Mouse (Mus musculus): ENCODE data around the gene Gucd1.
"Not testable (repeated sequence)": the region's sequence is repeated elsewhere in the genome, so short reads cannot be mapped to it uniquely, and the experiment has no call there.

Gucd1 gene

DNA sequence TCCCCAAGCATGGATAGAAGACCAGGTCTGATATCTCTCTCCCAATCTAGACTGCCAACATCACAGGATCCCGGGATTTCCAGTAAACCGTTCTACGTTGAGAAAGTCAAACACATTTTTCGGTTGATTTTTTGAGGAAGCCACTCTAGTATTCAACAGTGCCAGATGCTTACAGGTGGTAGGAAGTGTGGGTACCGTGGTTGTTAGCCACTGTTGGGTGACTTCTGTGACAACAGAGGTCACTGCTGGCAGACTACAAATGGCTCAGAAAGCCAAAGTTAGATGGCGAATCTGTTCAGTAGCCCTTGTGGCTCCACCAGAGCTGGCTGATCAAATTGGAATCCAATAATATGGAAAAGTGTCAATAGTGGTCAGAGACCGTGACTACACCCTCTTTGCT lies 14.1 kb downstream of the Gucd1 start:
- DNase-seq (ENCODE audit: low spot score): no peak

DNA sequence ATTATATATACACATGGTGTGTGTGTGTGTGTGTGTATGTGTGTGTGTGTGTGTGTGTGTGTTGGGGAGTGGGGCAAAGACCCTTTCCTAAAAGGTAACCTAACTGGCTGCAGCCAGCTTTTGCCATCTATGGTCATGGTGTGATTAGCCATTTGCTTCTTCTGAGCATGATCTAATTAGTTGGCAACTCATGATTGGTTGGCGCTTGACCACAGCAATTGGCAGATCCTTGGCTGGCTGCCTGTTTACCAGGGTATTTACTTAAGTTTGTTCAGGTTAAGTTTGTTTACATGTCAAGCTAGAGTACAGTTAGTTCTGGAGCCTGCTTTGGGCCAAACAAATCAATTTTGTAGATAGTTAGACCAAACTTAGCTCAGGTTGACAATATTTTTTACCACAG lies 16.1 kb downstream of the Gucd1 start:
- DNase-seq (ENCODE audit: low spot score): no peak

DNA sequence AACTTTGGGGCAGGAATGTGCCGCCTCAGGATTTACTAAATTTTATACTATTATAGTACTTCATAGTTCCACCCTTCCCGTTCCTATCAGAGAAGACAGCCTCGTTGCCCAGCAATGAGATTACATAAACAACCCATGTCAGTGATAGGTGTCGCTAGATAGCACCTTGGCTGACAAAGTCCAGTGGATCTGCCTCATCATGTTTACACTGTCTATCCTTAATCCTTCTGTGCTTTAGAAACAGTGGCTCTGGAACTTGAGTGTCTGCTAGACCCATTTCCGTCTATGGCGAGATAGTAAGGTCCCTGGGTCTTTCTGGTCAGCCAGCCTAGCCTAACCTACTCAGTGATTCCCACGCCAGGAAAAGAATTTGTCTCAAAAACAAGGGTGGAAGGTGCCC lies 17.4 kb downstream of the Gucd1 start:
- peak; percentile 58 for DNase-seq (ENCODE audit: low spot score)

DNA sequence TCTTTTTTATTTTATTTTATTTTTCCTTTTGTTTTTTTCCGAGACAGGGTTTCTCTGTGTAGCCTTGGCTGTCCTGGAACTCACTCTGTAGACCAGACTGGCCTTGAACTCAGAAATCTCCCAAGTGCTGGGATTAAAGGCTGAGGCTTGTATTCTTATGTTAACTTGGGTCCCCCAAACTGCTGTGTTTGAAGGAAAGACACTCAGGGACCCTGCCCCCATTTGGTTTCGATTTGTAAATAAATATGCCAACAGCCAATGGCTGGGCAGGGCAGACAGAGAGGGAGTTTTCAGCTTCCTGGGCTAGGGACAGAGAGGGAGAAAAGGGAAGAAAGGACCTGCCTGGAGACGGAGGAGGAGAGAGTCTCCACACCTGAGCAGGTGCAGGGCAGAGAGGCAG lies 18.0 kb downstream of the Gucd1 start:
- DNase-seq (ENCODE audit: low spot score): no peak

DNA sequence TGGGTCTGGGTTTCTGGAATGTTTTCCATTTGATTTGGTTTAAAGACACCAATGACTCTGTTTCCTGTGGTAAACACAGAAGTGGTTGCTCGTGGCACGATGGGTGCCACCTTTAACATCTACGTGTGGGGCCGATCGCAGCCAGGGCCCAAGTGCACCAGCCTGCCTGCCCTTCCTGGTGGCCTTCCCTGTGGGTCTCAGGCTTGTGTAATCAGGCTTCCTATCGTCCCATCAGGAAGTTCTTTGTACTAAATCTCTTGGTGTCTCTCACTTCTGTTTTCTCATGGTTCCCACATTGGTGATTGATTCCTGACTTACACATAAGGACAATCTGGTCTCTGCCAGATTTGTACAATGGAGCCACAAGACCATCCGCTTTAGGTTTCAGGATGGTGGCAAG lies 18.6 kb downstream of the Gucd1 start:
- not testable (repeated sequence) for DNase-seq (ENCODE audit: low spot score)

DNA sequence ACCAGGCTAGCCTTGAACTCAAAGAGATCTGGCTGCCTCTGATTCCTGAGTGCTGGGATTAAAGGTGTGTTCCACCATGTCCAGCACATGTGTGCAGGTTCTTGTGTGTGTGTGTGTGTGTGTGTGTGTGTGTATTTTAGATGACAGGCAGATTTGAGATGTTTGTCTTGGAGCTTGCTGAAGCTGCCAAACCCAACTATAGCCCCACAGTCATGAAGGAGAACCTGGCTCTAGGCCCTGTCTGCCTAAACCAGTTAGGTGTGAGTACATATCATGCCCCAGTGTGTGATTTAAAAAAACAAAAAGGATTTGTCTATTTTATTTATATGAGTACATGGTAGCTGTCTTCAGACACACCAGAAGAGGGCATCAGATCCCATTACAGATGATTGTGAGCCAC lies 21.9 kb downstream of the Gucd1 start:
- DNase-seq (ENCODE audit: low spot score): no peak

DNA sequence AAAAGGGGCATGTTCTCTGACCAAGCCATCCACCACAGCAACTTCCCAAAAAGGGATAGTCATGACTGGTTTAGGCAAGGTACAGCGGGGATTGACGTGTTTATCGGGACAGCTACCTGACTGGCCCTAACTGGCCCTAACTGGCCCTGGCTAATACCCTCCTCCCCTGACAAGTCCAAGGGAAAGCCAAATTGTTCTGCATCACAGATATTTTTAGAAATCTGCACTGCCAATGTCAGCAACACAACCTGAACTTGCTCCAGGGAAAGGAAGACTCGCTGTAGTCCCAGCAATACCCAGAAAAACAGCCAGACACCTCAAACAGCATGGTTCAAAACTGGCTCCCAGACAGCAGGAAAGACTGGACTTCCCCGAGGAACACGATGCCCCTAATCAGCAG lies 22.5 kb downstream of the Gucd1 start:
- DNase-seq (ENCODE audit: low spot score): no peak

DNA sequence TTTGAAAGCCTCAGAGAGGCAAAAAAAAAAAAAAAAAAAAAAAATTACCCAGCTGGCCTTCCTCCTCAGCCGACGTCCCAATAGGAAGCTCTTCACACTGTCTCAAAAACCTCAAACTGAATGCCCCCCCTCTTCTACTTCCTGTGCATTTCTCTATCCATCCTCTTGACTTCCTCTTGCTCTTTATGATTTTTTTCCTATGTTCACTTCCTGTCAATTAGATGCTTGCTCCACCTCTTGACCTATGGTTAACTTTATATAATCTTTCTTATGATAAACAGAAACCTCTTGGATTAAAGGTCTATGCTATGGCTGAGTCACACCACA lies 25.9 kb downstream of the Gucd1 start:
- no peak for DNase-seq (ENCODE audit: low spot score)

DNA sequence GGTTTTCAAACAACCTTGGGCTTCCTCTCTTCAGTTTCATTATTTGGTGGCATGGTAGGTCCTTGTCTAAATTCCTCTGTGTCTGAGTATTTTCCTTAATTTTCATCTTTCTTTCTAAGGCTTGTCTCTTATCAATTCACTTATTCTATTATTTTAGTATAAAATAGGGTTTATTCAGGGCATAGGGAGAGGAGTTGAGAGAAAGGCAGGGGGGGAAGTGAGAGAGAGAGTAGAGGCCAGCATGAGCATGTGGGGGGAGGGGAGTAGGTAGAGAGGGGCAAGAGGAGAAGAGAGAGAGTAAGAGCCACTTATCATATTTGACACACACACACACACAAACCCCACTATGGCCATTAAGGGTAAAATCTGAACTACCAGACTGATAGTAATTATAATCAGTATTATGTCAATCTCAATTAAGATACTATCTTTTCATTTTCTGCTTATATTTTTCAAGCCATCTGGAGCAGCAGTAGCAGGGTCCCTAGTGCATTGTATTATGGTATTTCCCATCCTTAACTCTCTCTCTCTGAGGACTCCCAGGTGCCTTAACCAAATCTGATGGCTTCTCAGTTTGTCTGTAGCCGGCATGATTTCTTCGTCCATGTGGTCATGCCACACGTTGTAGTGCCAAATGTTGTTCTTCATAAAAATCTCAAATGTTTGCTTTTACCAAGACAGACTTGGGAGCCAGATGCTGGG lies 26.4 kb downstream of the Gucd1 start:
- DNase-seq (ENCODE audit: low spot score): no peak

DNA sequence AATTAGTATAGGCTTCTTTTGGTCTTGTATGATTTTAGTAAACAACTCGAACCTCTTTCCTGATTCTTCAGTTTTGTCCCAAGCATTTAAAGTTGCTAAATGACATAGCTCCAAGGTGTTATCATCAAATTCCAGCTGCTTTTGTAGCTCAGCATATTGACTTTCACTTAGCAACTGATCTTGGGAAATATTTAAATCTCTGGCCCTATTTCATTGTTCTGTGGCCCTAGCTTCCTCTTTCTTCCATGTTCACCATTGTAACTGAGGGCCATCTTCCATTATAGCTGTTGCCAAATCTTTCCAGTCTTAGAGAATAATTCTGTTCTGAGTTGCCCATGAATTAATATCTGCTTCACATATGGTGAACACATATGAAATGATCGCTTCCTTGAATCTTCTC lies 27.0 kb downstream of the Gucd1 start:
- DNase-seq (ENCODE audit: low spot score): no peak

DNA sequence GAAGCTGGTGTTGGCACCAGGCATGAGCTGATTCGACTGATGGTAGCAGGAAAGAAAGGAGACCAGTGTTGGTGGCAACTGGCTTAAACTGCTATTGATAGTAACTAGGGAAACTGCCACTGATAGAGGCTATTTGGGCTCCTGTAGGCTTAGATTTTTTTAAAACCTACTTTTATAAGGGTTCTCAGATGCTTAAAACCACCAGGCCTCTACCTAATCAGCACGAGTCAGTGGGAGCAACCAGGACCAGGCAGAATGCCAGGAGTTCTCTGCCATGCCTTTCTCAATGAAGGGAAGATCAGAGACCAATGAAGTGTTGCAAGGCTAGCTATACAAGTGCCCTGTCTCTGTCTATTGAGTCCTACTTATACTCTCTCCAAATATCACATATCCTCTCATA lies 28.2 kb downstream of the Gucd1 start:
- no peak for DNase-seq (ENCODE audit: low spot score)

DNA sequence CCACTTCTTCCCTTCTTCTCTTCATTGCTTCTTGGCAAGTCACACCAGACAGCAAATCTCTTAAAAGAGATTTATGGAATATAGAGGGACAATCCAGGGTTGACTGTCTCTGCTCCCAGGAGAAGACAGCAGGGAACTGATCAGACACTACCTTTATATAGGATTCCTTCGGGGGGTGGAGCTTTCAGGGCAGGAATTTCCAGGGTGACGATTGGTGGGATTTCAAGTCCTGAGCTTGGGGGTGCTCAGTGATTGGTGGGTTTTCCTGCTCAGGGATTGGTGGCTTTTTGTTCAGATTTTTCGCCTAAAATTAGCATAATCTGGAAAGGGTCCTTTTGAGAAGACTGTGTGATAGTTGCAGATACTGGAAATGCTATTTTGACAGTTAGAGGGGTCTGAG lies 30.6 kb downstream of the Gucd1 start:
- no peak for DNase-seq (ENCODE audit: low spot score)

DNA sequence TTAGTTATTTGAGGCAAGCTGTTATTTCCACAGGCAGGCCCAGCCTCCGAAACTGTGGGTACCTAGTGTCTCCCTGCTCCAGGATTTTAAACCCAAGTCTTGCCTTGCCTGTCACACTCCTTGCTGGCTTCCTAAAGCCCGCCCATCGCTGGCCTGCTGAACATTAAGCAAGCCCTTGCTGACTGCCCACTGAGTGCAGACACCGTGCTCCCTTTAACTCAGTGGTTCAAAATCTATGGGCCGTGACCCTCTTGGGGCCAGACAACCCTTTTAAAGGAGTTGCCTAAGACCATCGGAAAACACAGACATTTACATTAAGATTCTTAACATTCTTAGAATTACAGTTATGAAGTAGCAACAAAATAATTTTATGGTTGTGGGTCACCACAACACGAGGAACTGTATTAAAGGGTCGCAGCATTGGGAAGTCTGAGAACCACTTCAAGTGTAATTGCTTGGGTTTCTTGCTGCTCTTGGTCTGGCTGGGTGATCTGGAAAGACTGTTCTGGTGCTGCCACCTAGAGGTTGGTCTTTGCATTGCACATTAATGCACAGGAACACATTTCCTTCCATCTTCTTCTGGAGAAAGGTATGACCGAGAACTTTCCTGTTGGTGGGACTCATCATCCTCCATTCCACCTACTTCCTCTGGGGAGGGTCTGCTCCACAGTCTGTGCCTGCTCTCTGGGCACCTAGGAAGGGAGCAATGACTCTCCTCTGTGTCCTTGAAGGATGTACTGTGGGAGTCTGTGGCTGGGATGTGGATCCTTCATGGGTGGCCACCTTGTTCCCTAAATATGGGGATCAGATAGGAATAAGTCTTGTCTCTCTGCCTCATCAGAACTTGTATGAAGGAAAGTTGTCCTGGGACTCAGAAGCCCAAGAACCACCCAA lies 31.4 kb downstream of the Gucd1 start:
- DNase-seq (ENCODE audit: low spot score): peak; percentile 65

DNA sequence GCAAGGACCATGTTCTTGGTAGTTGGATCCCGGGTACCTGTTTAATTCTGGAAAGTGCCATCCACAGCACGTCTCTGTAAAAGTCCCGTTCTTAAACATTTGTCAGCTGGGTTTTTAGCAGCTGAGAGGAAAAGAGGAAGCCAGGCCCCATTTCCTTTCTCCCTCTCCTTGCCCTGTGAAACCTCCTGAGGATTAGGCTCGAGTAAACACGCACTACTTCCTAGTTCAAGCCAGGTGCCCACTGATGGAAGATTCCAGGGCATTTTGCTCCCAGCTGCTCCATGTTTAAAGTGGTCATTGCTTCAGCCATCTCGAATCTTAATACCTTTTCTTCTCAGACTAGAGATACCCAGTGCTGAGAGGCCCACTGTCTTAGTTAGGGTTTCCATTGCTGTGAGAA lies 33.0 kb downstream of the Gucd1 start:
- no peak for DNase-seq (ENCODE audit: low spot score)

DNA sequence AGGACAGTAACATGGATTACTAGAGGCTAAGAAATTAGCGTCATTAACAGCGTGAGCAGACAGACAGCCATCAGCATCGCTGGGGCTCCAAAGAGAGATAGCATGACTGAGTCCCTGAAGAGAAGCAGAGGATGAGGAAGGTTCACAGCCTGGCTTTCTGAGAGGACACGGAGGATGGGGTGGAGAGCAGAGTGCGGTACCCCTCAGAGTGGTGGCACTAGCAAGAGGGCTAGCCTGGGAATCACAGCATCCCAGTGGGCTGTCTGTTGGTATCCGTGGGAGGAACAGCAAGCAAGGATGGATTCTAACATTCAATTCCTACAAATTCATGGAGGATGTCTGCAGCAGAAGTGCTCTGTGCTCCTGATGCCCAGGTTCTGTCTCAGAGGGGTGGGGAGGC lies 33.7 kb downstream of the Gucd1 start:
- DNase-seq (ENCODE audit: low spot score): no peak

DNA sequence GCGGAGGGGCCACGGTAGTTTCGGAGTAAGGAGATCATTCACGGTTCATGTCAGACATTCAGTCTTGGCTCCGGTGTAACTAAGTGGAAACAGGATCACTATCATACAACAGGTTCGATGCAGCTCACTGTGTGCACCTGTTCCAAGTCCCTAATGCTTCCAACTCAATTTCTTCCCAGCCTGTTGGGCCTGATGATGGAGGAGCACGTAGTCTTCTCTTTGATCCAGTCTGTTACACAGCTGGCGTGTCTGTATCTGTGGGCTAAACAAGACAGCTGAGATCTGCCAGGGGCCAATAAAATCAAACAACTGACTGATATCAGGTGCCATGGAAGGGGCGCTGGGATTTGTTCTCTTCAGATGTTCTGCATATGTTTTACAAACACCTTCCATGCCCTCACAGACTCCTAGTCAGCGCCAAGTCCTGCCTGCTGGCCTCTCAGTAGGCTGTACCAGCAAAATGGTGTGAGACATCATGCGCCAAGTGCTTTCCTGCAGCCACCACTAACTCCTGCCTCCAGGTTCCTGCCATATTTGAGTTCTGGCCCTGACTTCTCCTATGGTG lies 34.8 kb downstream of the Gucd1 start:
- no peak for DNase-seq (ENCODE audit: low spot score)

DNA sequence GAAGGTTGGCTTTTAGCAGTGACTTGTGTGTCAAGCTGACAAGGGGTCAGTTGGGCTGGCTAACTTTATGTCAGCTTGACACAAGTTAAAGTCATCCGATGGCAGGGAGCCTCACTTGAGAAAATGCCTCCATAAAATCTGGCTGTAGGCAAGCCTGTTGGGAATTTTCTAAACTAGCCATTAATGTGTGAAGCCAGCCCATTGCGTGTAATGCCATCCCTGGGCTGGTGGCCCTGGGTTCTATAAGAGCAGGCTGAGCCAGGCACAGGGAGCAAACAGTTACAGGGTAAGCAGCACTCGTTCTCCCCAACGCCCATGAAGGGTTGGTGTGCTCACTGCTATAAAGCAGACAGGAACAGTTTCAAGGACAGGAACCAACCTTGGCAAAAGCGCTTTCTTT lies 35.5 kb downstream of the Gucd1 start:
- no peak for DNase-seq (ENCODE audit: low spot score)

DNA sequence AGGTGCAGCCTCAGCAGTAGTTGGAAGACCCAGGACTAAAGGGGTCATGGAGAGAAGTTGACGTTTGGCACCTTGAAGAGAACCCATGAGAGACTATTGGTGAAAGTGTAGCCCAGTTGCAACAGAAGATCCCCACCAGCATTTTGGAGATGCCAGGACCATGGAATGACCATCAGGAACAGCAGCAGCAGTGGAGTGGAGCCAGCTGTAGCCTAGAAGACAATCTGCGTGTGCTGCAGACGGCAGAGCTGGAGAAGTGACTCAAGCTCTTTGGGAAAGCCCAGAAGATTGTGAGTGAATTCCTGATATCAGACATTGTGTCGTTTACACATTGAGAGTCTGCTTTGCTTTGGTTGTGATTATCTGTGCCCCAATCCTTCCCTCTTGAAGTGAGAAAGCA lies 36.1 kb downstream of the Gucd1 start:
- no peak for DNase-seq (ENCODE audit: low spot score)

DNA sequence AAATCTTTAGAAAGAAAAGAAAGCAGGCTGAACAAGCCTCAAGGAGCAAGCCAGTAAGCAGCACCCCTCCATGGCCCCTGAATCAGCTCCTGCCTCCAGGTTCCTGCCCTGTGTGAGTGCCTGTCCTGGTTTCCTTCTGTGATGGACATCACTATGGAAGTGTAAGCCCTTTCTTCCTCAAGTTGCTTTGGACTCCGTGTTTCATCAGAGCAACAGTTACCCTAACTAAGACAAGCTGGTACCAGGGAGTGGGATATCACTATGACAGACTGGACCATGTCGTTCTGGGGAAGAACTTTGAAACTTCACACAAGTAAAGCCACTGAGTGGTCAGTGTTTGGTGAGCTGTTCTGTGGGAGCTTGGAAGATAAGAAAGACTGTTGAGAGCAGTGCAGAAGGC lies 37.8 kb downstream of the Gucd1 start:
- DNase-seq (ENCODE audit: low spot score): no peak

DNA sequence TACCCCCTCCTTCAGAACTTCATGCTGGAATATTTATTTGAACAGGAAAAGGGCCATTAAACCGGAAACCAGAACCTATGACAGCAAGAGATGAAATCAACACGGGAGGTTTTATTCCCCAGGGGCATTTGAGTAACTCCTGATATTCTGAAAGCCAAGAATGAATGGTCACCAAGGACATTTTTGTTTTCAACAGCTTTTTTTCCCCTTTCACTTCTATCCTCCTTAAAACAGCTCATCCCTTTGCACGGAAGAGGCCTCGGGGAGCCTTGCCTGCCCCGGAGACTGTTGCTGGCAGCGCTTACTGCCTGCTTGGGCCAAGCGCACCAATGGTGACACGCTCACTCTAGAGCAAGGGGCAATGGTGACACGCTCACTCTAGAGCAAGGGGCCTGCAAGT lies 40.7 kb downstream of the Gucd1 start:
- DNase-seq (ENCODE audit: low spot score): no peak

DNA sequence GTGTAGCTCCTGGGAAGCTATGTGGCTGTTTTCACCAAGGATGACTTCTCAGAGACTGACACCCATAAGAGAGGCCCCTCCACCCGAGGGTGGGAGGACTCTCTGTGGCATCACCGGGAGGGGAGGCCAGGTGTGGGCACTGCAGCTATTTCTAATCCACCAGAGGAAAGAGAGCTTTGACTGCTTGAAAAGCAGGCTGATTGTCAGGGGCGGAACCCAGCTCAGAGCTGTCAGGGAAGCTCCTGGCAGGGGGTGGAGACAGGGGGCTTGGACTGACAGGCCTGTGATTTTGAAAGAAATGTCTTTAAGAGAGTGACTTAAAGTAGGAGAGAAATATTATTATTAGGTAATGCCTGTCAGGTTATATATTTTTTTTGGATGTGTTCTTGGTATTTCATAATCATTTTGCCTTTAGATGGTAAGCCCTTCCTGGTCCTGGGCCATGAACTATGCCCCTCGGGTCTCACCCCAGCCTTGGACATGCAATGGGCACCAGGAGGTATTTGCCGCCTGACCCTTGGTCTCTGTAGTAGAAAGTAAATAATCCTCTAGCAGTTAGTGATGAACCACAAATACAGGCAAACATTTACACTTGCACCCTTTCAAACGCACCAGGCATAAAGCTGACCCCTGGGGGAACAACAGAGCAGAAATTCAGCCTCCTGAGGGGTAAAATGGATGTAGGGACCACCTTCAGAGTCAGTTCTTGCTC lies 42.5 kb downstream of the Gucd1 start:
- DNase-seq (ENCODE audit: low spot score): peak; percentile 36

DNA sequence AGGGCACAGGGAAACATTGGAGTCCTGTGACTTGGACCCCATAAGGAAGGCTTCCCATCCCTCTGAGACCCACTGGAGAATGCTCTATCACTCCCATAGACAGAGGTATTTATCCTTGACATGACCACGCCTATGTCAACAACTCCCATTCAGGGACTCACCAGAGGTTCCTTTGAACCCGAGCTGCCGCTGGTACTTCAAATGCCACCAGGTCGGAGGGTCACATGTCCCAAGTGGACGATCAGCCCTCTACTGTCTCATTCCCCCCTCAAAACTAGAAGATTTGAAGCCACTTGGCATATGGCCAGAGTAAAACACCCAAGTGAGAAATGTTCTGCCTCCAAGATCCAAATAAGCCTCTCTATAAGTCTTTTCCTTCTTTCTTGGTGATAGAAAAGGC lies 43.2 kb downstream of the Gucd1 start:
- DNase-seq (ENCODE audit: low spot score): no peak

DNA sequence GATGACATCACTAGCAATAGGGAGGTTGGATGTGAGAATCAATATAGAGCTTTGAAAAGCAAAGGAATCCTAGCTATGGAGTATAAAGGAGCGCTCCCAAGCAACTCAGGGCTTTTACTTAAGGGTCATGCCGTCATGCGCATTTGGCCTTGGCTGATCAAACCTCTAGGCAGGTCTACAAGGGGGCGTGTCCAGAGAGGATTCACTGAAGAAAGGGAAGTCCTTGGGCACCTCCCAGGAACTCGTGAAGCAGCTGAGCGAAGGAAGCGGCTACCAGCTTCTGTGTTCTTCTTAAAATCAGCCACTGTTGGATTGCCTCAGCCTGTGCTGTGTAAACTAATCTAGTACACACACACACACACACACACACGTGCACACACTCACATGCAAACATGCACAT lies 44.4 kb downstream of the Gucd1 start:
- DNase-seq (ENCODE audit: low spot score): no peak
